8 mouse cellular contexts compared by ENCODE assay signal in genomic region chr17:56218377-56219191, GRCm38 (mm10). TPM values are rescaled to one million over a fixed set of nuclear protein-coding genes. Genes with fewer than 3 reads are reported as not detected.
DNase-seq lines count a peak whose midpoint lies in the region; ATAC-seq and TF ChIP-seq lines count a peak whose summit lies in the region.

Gene Dpp9, minus strand, starts transcription at chr17:56218905.

- no peaks in the 10 kb centered on the region; the same call in 1 of the 2 replicates for H3K36me3 ChIP-seq in ES-E14 (ENCODE audit: control insufficient read depth, insufficient read depth, low read length, poor library complexity, severe bottlenecking)
- no peaks in the 10 kb centered on the region for H3K36me3 ChIP-seq in forebrain, embryonic 15.5 days

- H3K27me3 ChIP-seq in forebrain, embryonic 15.5 days, result no peaks in the 10 kb centered on the region

- peak within 1 kb of the TSS; percentile 80 to 93 for H3K4me3 ChIP-seq in ES-E14 (ENCODE audit: insufficient read depth in 1 of 2, low read depth in 1 of 2, low read length in 2 of 2, poor library complexity in 1 of 2, severe bottlenecking in 1 of 2)
- peak within 1 kb of the TSS; percentile 77 for H3K4me3 ChIP-seq in forebrain, embryonic 15.5 days
- H3K4me3 ChIP-seq in lung, adult 2 months (replicated peaks; ENCODE audit: extremely low read depth, low read depth, low read length), result peak within 1 kb of the TSS; percentile 91

- H3K4me2 ChIP-seq in forebrain, embryonic 15.5 days (replicated peaks), result peak within 1 kb of the TSS; percentile 72

- H3K9ac ChIP-seq in ES-E14 (ENCODE audit: insufficient read depth, low read depth, low read length, poor library complexity, severe bottlenecking), result peak within 1 kb of the TSS; percentile 89
- peak within 1 kb of the TSS; percentile 84 for H3K9ac ChIP-seq in forebrain, embryonic 15.5 days (replicated peaks)

- peak; percentile 99 for ATAC-seq in forebrain, embryonic 15.5 days (replicated peaks)
- peak; percentile 97 for ATAC-seq in neutrophil, adult 5-6 weeks (ENCODE audit: extremely low read depth, insufficient number of reproducible peaks, low FRiP score, poor library complexity, severe bottlenecking)

- in situ Hi-C loops in ES-E14 (cut with MboI; ENCODE audit: low sequenced_read_pairs in 2 of 2, unreplicated experiment in 2 of 2), result no loop called here

- under 1% methylated on average over 75 of the region's 78 CpGs for WGBS in forebrain, embryonic 15.5 days
- under 1% methylated on average over 76 of the region's 78 CpGs for whole genome bisulfite sequencing in lung, adult 2 months

- H3K9me3 ChIP-seq in ES-E14 (ENCODE audit: control insufficient read depth, insufficient read depth, low read depth, low read length), result no peaks in the 10 kb centered on the region
- no peaks in the 10 kb centered on the region for H3K9me3 ChIP-seq in forebrain, embryonic 15.5 days

- TF ChIP-seq CTCF in lung, adult 2 months (IDR thresholded peaks at IDR 0.05; ENCODE audit: insufficient read depth, low read length), result 0 out of 2 replicates have a peak, but pooled peaks have one; percentile 31

- DNase-seq in ES-E14 (ENCODE audit: low read depth, low spot score), result peak; percentile 83
- peak; percentile 96 for DNase-seq in cerebellum, adult 11-12 months
- peak; percentile 89 for DNase-seq in heart, postnatal 25 days (ENCODE audit: low spot score)
- peak; percentile 91 to 95 for DNase-seq in layer of hippocampus, adult 18-20 months (ENCODE audit: low spot score in 2 of 2)
- DNase-seq in lung, adult 2 months, result peak; percentile 85
- DNase-seq in thymus, adult 18-20 months, result peak; percentile 78 to 86

- TF ChIP-seq POLR2A in lung, adult 2 months (IDR thresholded peaks at IDR 0.05; ENCODE audit: borderline replicate concordance, extremely low read depth, low read depth, low read length), result peak; percentile 86; the same call in 1 of the 2 replicates

- no peak within 1 kb of the TSS for H3K27ac ChIP-seq in ES-E14 (ENCODE audit: insufficient read depth, low read depth, low read length, poor library complexity, severe bottlenecking)
- H3K27ac ChIP-seq in forebrain, embryonic 15.5 days (replicated peaks), result peak within 1 kb of the TSS; percentile 92

- intact Hi-C loops in heart, postnatal 25 days (cut with DNase I), result no loop called here

- H3K4me1 ChIP-seq in ES-E14 (ENCODE audit: control insufficient read depth in 2 of 2, insufficient read depth in 2 of 2, low read length in 2 of 2, poor library complexity in 1 of 2), result peaks cover 0 to 7% of the 10 kb centered on the region in 2 experiments; a peak in 1 of 4 replicates
- peaks cover 33% of the 10 kb centered on the region for H3K4me1 ChIP-seq in forebrain, embryonic 15.5 days
- peaks cover 19% of the 10 kb centered on the region for H3K4me1 ChIP-seq in lung, adult 2 months (ENCODE audit: control insufficient read depth, insufficient read depth, low read length)

TF ChIP-seq in ES-E14, 5 proteins besides CTCF, POLR2A, EP300 and RAD21:
- TF ChIP-seq HCFC1 (IDR thresholded peaks at IDR 0.05; ENCODE audit: borderline replicate concordance, insufficient read depth, low read length) (peak; percentile 83), ZNF384 (IDR thresholded peaks at IDR 0.05; ENCODE audit: low read depth, low read length) (no peak), CHD2 (IDR thresholded peaks at IDR 0.05; ENCODE audit: low read depth, low read length) (peak; percentile 76)
TF ChIP-seq in ES-E14: peak in this region for 2.

RNA-seq across cellular contexts. Expression of gene Dpp9, which starts in this region (rescaled TPM):
- total RNA-seq in ES-E14 (2012; rRNA removed), result 27.4 and 27.5 TPM in 2 replicates
- 30.7 and 31.2 TPM in 2 replicates for polyA plus RNA-seq in forebrain, embryonic 15.5 days (2015; fragmentation: Nextera tagmentation; extraction: Ambion mirVana)
- total RNA-seq in heart, postnatal 25 days (2021), result 10 to 100 TPM; 37.1 to 39.1 TPM
- total RNA-seq in layer of hippocampus, adult 18-20 months (2021), result 10 to 100 TPM; 61.7 to 63.8 TPM
- polyA plus RNA-seq in lung, adult 2 months (2012; rRNA removed), result 65.8 and 71.9 TPM in 2 replicates
- 14.0 and 14.5 TPM in 2 replicates for total RNA-seq in neutrophil, adult 5-6 weeks (2017)
